Mouse (Mus musculus) left cerebral cortex, adult 8-10 months (tissue): Measurements from ENCODE around the gene Fam81b. TPM values are rescaled to one million over a fixed set of nuclear protein-coding genes. Genes with fewer than 3 reads are reported as not detected.
"Not testable (repeated sequence)": the region's sequence is repeated elsewhere in the genome, so short reads cannot be mapped to it uniquely, and the experiment has no call there.

Source experiments
- DNase-seq, 2 experiments: peaks; one replicate each; pipeline ENCODE4 v3.0.0; 2022; ENCODE audit warnings: low spot score in 2 of 2
- total RNA-seq, 4 experiments: library from RNA; stranded (reverse); gene quantifications; 2 replicates each; pipeline ENCODE4 v1.2.4; 2022

Fam81b gene
- total RNA-seq: not detected

DNA sequence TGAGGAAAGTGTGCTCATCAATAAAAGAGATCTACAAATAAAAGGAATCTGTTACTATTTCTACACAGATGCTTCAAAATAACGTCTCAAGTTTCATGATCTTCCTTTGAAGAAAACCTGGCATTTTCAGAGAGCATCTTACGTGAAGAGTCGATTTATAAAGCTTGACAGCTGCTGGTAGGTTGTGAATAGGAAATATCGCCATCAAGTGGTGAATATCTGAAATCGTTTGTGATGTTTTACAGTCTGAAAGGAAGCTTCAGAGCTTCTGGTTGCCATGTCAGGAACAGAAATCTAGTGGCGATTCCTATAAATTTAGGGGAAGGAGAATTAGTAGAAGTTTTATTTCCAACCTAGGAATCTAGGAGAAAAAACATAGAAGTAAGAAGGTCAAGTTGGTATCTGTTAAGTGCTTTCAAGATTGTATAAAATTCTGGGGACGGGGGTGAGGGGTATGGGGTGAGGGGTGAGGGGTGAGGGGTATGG is at the start of gene Fam81b:
TSS of gene Fam81b (minus strand) at position 436 of the 486 bp plus-strand sequence.
- DNase-seq: no peak

DNA sequence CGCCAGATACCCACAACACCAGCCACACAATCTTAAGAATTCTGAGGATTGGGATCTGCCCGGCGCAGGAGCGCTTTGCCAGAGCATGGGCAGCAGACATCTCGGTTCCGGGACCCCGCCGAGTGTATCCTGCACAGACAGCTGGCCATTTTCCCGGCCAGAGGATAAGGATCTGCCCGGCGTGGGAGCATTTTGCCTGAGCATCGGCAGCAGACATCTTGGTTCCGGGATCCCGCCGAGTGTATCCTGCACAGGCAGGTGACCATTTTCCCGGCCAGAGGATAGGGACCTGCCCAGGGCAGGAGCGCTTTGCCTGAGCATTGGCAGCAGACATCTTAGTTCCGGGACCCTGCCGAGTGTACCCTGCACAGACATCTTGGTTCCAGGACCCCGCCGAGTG is 41.1 kb upstream of the Fam81b start:
- DNase-seq: not testable (repeated sequence)

DNA sequence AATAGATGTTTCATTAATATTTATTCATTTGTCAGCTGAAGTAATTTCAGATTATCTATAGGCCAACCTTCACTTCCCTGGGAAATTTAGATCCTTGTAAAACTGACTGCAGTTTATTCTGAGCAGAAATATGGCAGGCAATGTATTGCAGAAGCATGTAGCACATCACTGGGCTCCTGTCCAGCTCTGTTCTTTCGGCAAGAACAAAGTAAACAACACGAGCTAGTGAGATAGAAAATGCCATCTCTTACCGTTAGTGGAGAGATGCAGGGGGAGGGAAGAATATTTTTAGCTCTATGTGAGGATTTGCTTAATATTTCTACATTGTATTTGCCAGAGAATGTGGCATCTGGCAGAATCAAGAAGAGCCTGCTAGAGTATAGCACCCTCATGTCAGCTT is 13.8 kb upstream of the Fam81b start:
- DNase-seq: peak in 1 of 2 experiments; percentile 67

DNA sequence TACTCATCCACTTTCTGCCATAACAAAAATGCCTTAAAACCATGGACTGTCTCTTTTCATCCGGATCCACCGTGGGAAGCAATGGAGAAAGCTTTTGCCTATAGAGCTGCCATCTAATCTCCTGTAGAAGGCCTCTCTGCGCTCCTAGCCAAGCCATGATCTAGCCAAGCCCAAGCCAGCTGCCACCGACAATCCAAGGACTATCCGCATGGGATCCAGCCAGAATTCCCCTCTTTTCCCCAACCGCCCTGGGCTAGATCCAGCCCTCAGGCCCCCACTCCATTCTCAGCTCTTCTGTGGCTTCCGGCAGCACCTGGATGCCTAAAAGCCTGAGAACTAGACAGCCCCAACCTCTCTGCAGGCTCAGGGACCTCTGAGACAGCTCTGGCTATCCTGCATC is 6.7 kb upstream of the Fam81b start:
- DNase-seq: no peak

DNA sequence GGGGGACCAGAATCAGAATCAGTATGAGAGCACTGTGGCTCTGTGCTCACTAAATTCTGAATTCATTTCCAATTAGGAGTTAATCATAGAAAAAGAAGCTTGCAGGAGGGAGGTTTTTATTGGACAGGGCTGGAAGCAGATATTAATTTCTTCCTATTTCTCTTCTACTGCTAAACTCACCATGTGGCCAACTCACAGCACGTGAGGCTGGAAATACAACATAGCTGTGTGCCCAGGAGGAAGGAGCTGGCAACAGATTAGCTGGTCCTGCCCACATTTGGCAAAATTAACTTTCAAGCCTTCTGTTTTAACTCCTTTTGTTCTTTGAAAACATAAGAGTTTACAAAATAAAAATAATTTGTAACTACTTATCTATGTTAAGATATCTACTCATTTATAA is 3.9 kb upstream of the Fam81b start:
- DNase-seq: no peak

DNA sequence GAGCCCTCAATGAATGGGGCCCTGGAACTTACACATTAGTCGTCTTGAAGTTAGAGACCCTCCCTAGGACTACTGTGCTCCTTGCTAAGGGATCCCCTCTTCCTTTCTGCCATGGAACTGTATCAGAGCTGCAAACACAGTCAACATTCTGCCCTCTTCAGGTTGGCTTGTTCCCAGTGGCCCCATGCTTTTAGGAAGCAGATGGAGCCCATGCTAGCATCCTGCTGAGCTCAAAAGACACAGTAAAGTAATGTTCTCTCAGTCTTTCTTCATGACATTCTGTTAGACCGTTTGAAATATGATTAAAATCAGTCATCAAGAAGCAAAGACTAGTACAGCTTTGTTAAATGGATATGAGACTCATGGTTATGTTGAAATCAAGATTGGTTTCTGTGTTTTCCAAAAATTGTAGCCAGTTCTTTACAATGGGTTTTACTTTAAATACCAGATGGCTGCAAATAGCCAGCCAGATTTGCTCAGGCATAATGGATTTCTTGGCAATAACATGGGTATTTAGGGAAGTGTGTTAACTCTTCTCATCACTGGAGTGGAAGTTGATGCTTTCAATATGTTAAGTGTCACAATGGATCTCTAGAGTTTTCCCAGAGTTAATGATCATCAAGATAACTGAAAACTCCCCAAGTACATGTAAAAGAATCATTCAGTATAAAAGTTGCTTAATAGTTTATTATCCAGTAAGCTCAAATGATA is 938 bp upstream of the Fam81b start:
- DNase-seq: no peak

DNA sequence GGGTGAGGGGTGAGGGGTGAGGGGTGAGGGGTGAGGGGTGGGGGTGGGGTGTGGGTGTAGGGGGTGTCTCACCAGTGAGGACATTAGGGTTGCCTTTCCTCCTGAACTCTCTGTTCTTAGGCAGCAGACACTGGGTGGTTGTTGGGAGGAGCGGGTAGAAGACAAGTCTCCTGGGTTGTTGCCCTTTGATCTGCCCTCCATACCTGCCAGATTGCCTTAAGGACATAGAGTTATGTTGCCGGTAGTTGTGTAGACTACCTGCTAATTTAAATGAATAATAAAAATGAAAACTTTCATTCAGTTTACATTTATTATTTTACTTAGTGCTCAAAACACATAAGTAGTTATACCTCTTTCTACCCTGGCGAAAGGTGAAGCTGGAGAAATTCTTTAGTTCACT is 369 bp upstream of the Fam81b start:
- no peak for DNase-seq

DNA sequence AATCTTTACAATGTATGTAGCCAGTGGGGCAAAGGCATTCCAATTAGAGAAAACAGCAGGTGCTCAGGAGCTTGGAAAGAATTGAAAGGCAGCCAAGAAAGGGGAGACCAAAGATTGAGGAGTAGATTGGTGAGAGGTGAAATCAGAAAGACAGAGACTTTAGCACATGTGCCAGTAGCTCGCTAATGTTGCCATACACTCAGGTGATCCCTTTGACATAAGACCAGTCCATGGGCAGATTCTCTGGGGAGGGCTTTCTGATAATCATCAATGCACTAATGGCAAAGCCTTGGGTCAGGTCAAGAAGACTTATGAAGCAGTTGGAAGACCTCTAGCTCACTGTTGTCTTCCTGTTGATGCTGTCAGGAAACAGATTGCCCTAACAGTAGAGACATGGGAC is 671 bp downstream of the Fam81b start:
- DNase-seq: no peak

DNA sequence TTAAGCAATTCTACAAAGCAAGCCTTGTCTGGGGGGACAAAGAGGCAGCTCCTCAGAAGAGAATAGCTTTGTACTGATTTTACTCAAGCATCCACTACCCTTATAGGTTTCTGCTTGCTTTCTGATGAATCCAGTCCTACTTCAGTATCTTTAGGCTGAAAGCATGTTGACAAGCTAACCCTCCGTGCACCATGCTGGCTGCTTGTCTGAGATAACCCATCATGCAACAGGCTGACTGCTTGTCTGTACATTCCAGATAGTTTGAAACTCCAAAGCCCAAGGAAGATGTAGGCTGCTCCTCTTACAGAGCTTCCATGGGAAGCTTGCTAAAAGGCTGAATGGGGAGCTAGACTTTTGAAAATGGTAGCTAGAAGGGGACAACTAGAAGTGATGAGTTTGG is 1.7 kb downstream of the Fam81b start:
- DNase-seq: no peak

DNA sequence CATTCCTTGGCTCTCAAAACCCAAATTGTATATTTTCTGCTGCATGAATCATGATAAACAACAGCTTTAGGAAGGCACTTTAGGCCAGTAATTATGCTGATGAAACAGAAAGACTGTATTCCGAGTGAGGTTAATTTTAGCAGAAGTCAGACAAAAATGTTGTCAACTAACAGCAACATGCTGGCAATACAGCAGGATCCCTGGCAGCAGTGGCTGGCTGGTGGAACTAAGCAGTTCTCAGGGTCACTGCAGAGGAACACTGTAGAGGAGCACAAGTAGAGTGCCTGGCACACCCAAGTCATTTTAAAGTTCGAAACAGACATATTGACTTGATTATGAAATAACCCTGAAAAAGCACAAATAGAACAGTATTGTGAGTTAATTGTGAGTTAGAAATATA is 2.8 kb downstream of the Fam81b start:
- DNase-seq: no peak

DNA sequence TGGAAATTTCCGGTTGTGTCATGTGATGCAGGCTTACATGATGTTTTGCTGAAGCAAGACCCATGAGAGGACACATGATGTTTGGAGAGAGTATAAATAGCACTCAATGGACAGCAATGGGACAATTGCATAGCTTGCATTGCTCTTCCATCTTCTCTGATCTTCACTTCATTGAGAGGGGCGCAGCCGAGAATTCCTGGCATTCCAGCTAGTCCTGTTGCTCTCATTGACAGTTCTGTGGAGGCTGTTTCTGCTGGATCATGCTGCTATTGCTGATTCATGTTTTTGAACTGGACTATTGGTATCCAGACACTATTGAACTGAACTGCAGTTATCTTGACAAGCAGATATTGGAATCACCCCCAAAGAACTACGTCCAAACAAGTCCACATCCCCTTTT is 12.8 kb downstream of the Fam81b start:
- DNase-seq: no peak

DNA sequence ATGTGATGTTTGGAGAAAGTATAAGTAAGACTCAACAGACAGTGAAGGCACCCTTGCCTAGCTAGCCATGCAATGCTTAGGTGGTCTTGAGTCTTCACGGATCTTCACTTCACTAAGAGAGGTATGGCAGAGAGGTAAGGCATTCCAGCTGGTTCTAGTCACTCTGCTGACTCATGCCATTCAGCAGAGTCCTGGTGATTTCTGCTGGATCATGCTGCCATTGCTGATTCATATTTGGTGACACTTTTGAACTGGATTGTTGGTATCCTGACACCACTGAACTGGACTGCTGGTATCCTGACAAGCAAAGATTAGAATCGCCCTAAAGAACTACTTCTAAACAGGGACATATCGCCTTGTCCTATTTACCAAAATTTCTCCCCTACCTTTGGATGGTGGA is 20.3 kb downstream of the Fam81b start:
- DNase-seq: no peak

DNA sequence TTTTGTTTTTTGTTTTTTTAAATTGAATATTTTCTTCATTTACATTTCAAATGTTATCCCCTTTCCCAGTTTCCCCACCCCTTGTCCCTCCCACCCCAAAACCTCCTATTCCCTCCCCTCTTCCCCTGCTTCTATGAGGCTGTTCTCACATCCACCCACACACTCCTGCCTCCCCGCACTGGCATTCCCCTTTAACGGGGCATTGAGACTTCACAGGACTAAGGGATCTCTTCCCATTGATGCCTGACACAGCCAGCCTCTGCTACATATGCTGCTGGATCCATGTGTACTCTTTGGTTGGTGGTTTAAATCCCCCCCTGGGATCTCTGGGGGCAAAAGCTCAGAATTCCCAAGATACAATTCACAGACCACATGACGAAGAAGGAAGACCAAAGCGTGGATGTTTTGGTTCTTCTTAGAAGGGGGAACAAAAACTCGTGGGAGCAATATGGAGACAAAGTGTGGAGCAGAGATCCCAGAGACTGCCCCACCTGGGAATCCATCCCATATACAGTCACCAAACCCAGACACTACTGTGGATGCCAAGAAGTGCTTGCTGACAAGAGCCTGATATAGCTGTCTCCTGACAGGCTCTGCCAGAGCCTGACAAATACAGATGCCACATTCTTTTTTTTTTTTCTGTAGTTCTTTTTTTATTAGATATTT is 40.4 kb downstream of the Fam81b start:
- DNase-seq: peak in 1 of 2 experiments; percentile 23

DNA sequence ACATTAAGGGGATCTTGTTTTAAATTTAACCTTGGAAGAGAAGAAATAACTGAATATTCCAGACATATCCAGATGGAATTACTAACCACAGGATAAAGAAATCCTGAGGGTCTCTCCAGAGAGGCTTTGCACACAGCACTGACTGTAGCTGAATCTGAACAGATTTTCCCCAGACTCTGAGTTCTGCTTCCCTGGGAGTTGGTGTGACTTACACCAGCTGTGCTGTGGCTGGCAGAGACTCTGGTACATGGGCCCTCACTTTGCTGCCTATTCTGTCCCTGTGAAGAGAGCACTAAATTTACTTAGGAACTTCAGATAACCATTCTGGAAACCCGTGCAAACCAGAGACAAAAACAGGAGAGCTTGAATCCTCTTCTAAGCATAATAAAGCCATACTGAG is 46.1 kb downstream of the Fam81b start:
- DNase-seq: peak; percentile 15 to 82

DNA sequence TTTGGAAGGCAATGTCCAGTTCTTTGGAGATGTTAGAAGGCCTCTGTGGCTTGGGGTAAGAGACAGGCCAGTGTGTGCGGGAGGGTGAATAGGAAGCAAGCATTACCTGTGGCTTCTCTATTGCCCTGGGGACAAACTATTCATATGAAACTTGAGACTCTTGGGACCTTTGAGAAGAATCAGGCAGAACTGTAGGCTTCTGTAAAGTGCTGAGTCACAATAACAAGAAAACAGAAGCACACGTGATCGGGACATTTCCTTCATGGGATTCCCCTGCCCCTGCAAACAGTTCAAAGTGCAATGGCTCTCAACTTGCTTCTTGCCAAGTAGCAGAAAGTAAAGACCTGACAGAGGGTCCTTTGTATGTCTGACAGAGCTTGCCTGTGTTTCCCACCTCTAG is 48.5 kb downstream of the Fam81b start:
- no peak for DNase-seq

DNA sequence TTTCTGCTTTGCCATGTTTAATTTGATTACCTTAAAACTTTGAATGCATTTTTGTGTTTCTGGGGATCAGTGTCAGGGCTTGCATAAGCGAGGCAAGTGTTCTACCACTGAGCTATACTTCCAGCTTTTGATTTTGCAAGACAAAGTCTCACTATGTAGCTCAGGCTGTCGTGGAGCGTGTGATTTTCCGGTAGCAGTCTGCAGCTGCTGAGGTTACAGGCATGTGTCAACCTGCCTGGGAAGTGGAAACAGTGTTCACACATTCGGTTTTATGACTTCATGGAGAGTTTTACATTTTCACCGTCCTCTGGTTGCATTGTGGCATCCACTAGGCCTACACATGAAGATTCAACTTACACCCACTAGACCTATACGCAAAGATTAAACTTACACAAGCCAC is 54.8 kb downstream of the Fam81b start:
- DNase-seq: no peak

DNA sequence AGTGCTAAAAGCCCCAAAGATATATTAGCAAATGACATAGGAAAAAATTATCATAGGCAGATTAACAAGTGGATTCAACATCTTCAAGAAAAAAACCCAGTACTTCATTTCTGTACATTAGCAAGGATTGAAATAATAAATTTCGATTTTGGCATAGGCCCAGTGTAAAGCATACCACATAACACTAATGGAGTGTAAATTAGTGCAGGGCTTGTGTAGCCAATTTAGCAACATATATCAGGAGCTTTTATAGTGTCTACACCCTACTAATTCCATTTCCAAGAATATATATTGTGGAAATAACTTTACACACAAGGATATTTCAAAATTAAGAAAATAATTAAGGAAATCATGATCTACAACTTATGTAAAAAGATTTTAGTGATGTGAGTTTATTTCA is 55.8 kb downstream of the Fam81b start:
- DNase-seq: no peak

DNA sequence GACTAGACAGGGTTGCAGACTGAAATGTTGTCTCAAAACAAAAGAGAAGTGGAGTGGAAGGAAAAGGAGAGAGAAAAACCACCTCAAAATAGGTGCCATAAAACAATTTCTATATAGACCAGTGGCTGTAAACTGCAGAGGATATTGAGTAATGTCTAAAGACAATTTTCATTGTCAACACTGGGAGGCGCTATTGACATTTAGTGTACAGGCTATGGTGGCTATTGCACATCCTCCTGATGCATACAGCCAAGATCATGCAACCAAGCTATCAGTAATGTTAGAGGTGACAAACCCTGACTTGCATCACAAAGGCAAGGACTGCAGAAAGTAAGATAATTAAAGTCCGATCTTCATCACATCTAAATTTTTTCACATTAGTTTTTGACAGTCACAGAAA is 89.5 kb downstream of the Fam81b start:
- no peak for DNase-seq

DNA sequence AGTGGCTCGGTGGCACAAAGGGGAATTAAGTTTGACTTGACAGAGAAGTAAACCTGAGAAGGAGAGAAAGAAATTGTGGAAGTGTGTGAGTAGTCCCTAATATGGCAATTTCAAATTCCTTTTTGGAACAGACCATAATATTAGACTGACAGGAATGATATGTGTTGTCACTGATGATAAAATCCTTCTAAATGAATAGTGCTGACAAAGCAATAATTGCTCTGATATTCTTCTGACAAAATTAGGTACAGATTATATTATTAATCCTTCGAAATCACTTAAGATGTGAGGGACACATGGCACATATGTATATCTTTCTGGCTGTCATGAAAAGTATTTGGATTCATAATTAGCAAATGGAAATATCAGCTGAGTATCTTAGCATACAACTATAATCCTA is 89.9 kb downstream of the Fam81b start:
- DNase-seq: no peak

DNA sequence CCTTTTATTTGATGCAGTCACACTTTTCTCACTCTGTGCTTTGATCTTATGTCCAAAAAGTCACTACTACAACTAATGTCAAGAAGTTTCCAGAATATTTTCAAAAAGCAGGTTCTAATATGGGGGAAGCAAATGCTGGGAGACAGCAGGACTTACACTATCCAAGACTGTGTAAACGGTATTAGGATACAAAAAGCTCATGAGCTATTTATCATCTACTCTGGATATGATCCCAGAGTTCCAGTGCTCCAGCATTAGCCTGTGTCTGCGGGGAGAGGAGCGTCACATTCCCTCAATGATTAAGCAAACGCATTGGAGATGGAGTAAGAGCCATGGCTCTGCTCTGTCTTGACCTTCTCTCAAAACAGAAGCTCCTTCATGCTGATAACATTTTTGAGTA is 104.9 kb downstream of the Fam81b start:
- DNase-seq: no peak

DNA sequence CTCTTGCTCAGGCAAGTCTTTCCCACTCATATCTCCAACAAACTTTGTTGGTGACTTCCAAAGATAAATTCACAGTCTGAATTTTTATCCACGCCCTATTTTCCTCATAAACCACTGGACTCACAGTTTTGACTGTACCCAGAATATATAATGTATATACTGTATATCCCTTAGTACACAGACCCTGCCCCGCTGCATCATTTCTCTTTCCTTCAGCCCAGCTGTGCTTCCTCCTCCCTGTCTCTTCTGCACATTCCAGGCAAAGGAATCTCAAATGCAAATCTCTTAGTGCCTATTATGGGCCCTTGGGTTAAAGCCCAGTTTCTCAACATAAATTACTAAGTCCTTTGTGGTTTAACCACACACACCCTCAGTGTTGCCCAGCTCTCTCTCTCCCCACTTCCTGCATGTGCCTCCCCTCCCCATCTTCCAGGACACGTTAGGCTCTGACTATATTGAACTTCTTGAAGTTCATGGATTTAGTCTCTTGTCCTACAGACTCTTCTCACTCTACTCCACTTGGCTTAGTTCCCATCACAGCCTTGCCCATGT is 107.5 kb downstream of the Fam81b start:
- no peak for DNase-seq

DNA sequence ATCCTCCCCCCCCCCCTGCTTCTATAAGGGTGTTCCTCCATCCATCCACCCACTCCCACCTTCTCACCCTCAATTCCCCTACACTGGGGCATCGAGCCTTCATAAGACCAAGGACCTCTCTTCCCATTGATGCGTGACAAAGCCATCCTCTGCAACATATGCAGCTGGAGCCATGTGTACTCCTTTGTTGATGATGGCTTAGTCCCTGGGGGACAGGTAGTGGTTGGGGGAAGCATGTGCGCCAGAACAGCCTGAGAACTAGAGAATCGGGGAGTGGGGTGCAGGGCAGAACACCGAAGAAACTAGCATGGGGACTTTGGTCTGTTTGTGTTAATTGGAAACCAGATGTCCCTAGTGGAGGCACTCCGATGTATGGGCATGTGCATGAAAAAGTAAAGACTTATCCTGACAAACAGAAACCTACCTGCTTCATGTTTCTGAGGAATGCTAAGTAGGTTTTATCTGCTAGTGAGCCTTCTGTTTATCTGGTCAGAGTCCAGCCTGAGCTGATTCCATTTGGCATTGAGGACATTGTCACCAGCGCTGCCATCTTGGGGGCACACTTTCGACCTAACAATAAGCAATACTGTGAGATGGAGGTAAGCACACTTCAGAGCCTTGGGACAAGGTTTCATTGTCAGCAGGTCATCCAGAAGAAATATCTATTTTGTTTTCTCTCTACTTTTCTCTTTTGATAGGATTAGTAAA is 109.3 kb downstream of the Fam81b start:
- DNase-seq: no peak
